Mouse (Mus musculus): ENCODE measurements around the gene Timp4. TPM values are rescaled to one million over a fixed set of nuclear protein-coding genes. Genes with fewer than 3 reads are reported as not detected.
A peak's percentile ranks its signal among the peaks of the same experiment; 100 is the strongest.

The Timp4 gene
- polyA plus RNA-seq, 1 experiment from 2014 or later, result 31.5 TPM

DNA sequence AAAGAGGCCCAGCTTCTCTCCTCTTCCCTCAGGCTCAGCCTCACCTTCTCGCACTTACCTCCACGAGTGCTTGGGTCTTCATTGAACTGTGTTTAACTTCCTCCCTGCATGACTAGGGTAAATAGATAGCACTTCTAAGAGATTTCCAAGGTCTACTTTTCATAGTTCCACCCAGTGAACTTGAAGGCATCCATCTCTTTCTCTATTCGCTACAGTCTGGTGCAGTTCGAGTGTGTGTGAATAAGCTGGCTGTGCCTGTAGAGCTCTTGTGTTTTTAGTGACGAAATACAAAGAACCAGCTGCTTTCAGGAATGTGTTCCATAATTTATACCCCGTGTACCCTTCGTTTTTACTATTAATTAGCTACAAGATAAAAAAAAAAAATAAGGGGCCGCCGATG is 22.7 kb upstream of the Timp4 start:
- 56% methylated on average over 9 of the region's 9 CpGs for WGBS
- Histone ChIP-seq H3K4me2 (no peak overlapping the region), H3K9me3 (replicated peaks) (no peaks in the 10 kb centered on the region), H3K9ac (replicated peaks) (no peak overlapping the region), H3K27me3 (replicated peaks) (no peaks in the 10 kb centered on the region), H3K4me1 (peaks cover 2% of the 10 kb centered on the region; the same call in 1 of the 2 replicates), H3K4me3 (replicated peaks) (no peak overlapping the region), H3K36me3 (0 out of 2 replicates have a peak, but pooled peaks cover 3% of the 10 kb centered on the region), H3K27ac (replicated peaks) (no peak overlapping the region)
- ATAC-seq (ENCODE audit: low FRiP score), result no peak

DNA sequence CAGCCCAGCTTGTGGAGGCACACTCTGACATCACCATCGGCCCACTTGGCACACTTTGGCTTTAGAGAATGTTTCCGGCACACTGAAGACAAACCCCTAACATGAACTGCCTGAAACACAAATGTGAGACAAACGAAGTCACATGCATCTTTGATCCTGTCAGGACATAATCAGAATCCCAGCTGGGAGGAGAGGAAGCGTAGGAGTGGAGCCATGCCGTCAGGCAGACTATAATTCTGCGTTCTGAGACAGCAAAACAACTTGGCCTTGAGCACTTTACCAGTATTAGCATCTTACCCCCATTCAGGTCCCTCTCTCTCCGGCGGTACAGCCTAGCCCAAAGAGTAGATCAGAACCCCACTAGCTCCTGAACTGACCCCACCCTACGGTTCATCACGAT is 21.3 kb upstream of the Timp4 start:
- H3K9ac ChIP-seq (replicated peaks), result no peak overlapping the region
- H3K36me3 ChIP-seq, result 0 out of 2 replicates have a peak, but pooled peaks cover 3% of the 10 kb centered on the region
- peaks cover 2% of the 10 kb centered on the region; the same call in 1 of the 2 replicates for H3K4me1 ChIP-seq
- H3K4me2 ChIP-seq, result no peak overlapping the region
- WGBS, result 84% methylated on average over 10 of the region's 10 CpGs
- H3K27me3 ChIP-seq (replicated peaks), result no peaks in the 10 kb centered on the region
- H3K9me3 ChIP-seq (replicated peaks), result no peaks in the 10 kb centered on the region
- H3K27ac ChIP-seq (replicated peaks), result no peak overlapping the region
- H3K4me3 ChIP-seq (replicated peaks), result no peak overlapping the region
- ATAC-seq (ENCODE audit: low FRiP score), result no peak

DNA sequence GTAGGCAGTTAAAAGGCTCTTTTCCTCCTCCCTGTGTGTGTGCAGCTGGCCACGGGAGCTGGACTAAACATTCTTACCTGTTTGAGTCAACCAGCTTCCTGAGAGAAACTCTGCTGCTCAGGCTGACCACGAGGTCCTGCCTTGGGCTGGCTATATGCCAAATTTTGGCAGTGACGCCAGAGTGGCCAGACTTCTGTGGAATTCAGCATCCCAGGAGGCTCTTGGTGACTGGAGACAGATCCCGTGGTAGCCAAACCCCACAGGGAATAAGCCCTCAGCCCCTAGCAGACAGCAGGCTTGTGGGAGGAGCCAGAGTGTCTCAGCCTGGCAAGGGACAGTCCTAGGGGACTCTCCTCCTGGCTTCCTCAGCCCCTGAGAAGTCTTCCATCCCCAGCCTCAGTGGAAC is 19.9 kb upstream of the Timp4 start:
- Histone ChIP-seq H3K36me3 (0 out of 2 replicates have a peak, but pooled peaks cover 3% of the 10 kb centered on the region), H3K9ac (replicated peaks) (no peak overlapping the region), H3K4me3 (replicated peaks) (no peak overlapping the region), H3K9me3 (replicated peaks) (no peaks in the 10 kb centered on the region), H3K4me2 (no peak overlapping the region), H3K4me1 (peaks cover 2% of the 10 kb centered on the region; the same call in 1 of the 2 replicates), H3K27ac (replicated peaks) (no peak overlapping the region), H3K27me3 (replicated peaks) (no peaks in the 10 kb centered on the region)
- no peak for ATAC-seq (ENCODE audit: low FRiP score)
- WGBS, result 27% methylated on average over 4 of the region's 4 CpGs

DNA sequence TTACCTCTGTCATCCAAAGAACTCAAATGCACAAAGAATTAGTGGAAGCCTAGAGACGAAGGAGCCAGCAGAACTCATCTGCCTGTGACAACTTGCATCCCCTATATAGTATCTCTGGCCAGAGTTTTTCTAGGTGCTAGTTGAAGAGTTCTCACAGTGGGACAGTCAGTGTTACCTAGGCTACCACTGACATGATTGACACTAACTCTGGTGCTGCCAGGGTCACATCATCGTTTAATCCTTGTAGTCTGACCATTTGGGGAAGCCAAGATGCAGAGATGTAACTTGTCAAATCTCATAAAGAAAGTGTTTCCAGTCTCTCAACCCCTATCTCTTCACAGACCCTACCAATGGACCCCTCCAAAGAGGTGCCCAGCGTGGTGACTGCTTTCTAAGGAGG is 19.3 kb upstream of the Timp4 start:
- H3K9me3 ChIP-seq (replicated peaks), result no peaks in the 10 kb centered on the region
- peaks cover 2% of the 10 kb centered on the region; the same call in 1 of the 2 replicates for H3K4me1 ChIP-seq
- ATAC-seq (ENCODE audit: low FRiP score), result no peak
- no peak overlapping the region for H3K27ac ChIP-seq (replicated peaks)
- 0 out of 2 replicates have a peak, but pooled peaks cover 3% of the 10 kb centered on the region for H3K36me3 ChIP-seq
- no peak overlapping the region for H3K4me3 ChIP-seq (replicated peaks)
- no peaks in the 10 kb centered on the region for H3K27me3 ChIP-seq (replicated peaks)
- H3K4me2 ChIP-seq, result no peak overlapping the region
- WGBS, result 73% methylated on average over 3 of the region's 3 CpGs
- H3K9ac ChIP-seq (replicated peaks), result no peak overlapping the region

DNA sequence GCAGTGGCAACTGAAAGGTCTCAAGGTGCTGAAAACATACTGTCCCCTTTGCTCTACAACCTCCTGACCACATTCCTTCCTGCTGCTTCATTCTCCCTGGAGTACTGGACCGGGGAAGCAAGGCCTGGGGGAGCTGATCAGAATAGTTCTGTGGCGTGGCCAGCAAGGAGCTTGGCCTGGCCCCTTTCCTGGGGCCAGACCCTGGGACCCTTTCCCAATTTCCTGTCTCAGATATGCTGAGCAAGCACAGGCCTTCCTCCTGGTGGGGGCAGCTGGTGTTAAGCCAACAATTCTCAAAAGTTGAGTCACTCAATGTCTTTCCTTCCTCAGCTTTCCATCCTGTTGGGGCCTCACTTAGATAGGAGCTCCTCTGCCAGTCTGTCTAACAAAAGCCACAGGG is 18.1 kb upstream of the Timp4 start:
- H3K36me3 ChIP-seq, result peaks cover 10% of the 10 kb centered on the region
- no peak for ATAC-seq (ENCODE audit: low FRiP score)
- 76% methylated on average over 2 of the region's 2 CpGs for WGBS
- no peak overlapping the region for H3K27ac ChIP-seq (replicated peaks)
- no peak overlapping the region for H3K4me3 ChIP-seq (replicated peaks)
- no peaks in the 10 kb centered on the region for H3K27me3 ChIP-seq (replicated peaks)
- H3K9me3 ChIP-seq (replicated peaks), result no peaks in the 10 kb centered on the region
- H3K4me2 ChIP-seq, result no peak overlapping the region
- peaks cover 2% of the 10 kb centered on the region; the same call in 1 of the 2 replicates for H3K4me1 ChIP-seq
- no peak overlapping the region for H3K9ac ChIP-seq (replicated peaks)

GRCm38 (mm10) chr6:115269561-115269960 is 17.6 kb upstream of the Timp4 start:
- no peak overlapping the region for H3K4me3 ChIP-seq (replicated peaks)
- no peaks in the 10 kb centered on the region for H3K9me3 ChIP-seq (replicated peaks)
- no peak overlapping the region for H3K9ac ChIP-seq (replicated peaks)
- peaks cover under 1% of the 10 kb centered on the region; the same call in 1 of the 2 replicates for H3K4me1 ChIP-seq
- peaks cover 12% of the 10 kb centered on the region for H3K36me3 ChIP-seq
- no peak overlapping the region for H3K4me2 ChIP-seq
- H3K27ac ChIP-seq (replicated peaks), result no peak overlapping the region
- WGBS, result 83% methylated on average over 5 of the region's 5 CpGs
- no peak for ATAC-seq (ENCODE audit: low FRiP score)
- no peaks in the 10 kb centered on the region for H3K27me3 ChIP-seq (replicated peaks)

DNA sequence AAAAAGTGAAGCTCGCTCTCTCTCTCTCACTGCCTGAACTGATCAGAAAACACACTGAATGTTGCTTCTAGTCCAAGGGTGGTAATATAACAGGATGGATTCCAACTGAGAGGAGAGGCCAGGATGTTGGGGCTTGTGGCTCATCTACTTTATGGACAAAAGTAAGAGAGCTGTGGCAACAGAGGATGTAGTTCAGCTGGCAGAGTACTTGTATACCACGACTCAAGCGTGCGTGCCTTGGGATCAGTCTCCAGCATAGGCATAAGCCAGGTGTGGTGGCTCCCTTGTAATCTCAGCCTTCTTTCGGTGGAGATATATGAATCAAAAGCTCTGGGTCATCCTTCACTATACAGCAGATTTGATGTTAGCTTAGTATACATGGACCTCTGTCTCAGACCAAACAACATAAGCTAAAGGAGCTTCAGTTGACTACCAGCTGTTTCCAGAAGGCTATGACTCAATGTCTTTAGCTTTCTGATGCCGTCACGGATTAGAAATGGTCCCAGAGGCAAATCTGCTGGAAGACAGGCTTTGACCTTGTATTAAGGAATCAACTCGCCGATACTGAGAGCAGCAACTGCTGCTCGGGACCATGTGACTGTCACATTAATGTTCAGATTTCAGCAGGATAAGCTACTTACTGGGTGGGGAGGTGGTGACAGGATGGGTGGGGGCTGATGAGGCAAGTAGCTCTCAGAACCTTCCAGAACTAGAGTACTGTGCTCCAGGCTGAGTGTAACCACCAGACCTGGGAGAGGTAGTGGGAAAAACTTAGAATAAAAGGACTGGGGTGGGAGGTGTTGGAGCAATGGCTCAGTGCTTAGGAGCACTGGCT is 16.8 kb upstream of the Timp4 start:
- Histone ChIP-seq H3K36me3 (peaks cover 16% of the 10 kb centered on the region), H3K4me3 (replicated peaks) (no peak overlapping the region), H3K27ac (replicated peaks) (no peak overlapping the region), H3K27me3 (replicated peaks) (no peaks in the 10 kb centered on the region), H3K4me2 (no peak overlapping the region), H3K4me1 (no peaks in the 10 kb centered on the region), H3K9ac (replicated peaks) (no peak overlapping the region), H3K9me3 (replicated peaks) (no peaks in the 10 kb centered on the region)
- 90% methylated on average over 10 of the region's 10 CpGs for WGBS
- no peak for ATAC-seq (ENCODE audit: low FRiP score)

- WGBS, result 56% methylated on average over 2 of the region's 2 CpGs
- H3K4me1 ChIP-seq, result no peaks in the 10 kb centered on the region
- ATAC-seq (ENCODE audit: low FRiP score), result peak; percentile 88
These were observed 15.9 kb upstream of the Timp4 start for GRCm38 (mm10) chr6:115267916-115268315.

GRCm38 (mm10) chr6:115266791-115267190 is 14.8 kb upstream of the Timp4 start:
- Histone ChIP-seq H3K36me3 (peaks cover 31% of the 10 kb centered on the region), H3K4me1 (no peaks in the 10 kb centered on the region), H3K9me3 (replicated peaks) (no peaks in the 10 kb centered on the region), H3K4me2 (no peak overlapping the region), H3K27me3 (replicated peaks) (no peaks in the 10 kb centered on the region), H3K9ac (replicated peaks) (no peak overlapping the region), H3K27ac (replicated peaks) (no peak overlapping the region), H3K4me3 (replicated peaks) (no peak overlapping the region)
- WGBS, result 88% methylated on average over 5 of the region's 5 CpGs
- no peak for ATAC-seq (ENCODE audit: low FRiP score)

More at GRCm38 (mm10) chr6:115267916-115268315, 15.9 kb upstream of the Timp4 start:
- Histone ChIP-seq H3K27me3 (replicated peaks) (no peaks in the 10 kb centered on the region), H3K9ac (replicated peaks) (no peak overlapping the region), H3K4me3 (replicated peaks) (no peak overlapping the region), H3K36me3 (peaks cover 24% of the 10 kb centered on the region), H3K4me2 (no peak overlapping the region), H3K9me3 (replicated peaks) (no peaks in the 10 kb centered on the region), H3K27ac (replicated peaks) (no peak overlapping the region)

DNA sequence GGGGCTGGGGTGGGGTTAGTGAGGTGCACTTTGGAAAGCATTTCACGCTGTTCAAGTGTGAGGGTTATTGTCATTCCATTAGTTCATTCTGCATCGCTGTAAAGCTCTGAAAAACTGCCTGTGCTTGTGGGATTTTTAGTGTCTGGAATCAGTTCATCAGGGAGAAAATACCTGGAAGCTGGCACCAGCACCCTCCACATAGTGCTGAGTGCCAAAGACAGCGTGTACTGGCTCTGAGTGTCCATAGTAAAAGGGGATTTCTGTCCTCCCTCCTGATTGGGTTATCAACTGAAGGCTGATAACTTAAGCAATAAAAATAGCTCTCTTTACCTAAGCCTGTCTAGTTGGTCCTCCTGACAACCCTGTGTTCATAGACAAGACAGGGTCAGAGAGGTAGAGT is 8.5 kb upstream of the Timp4 start:
- Histone ChIP-seq H3K9ac (replicated peaks) (no peak overlapping the region), H3K4me3 (replicated peaks) (no peak overlapping the region), H3K4me1 (no peaks in the 10 kb centered on the region), H3K27ac (replicated peaks) (no peak overlapping the region), H3K27me3 (replicated peaks) (no peaks in the 10 kb centered on the region), H3K4me2 (no peak overlapping the region), H3K9me3 (replicated peaks) (no peaks in the 10 kb centered on the region), H3K36me3 (peaks cover 30% of the 10 kb centered on the region)
- ATAC-seq (ENCODE audit: low FRiP score), result no peak
- WGBS, result 79% methylated on average over 3 of the region's 3 CpGs

- Histone ChIP-seq H3K4me1 (peaks cover 6% of the 10 kb centered on the region), H3K4me2 (no peak overlapping the region), H3K36me3 (0 out of 2 replicates have a peak, but pooled peaks cover 8% of the 10 kb centered on the region), H3K27me3 (replicated peaks) (no peaks in the 10 kb centered on the region), H3K4me3 (replicated peaks) (no peak overlapping the region), H3K9me3 (replicated peaks) (no peaks in the 10 kb centered on the region), H3K9ac (replicated peaks) (no peak overlapping the region), H3K27ac (replicated peaks) (no peak overlapping the region)
- WGBS, result 84% methylated on average over 3 of the region's 3 CpGs
- ATAC-seq (ENCODE audit: low FRiP score), result no peak
These were observed 3.2 kb upstream of the Timp4 start for GRCm38 (mm10) chr6:115255171-115255570.

GRCm38 (mm10) chr6:115251531-115251985 is 447 bp downstream of the Timp4 start:
- Histone ChIP-seq H3K4me2 (peak overlapping the region; percentile 45), H3K9me3 (replicated peaks) (no peaks in the 10 kb centered on the region), H3K27me3 (replicated peaks) (no peaks in the 10 kb centered on the region), H3K36me3 (peaks cover 18% of the 10 kb centered on the region; the same call in 1 of the 2 replicates), H3K27ac (replicated peaks) (peak overlapping the region; percentile 81), H3K4me1 (peaks cover 6% of the 10 kb centered on the region), H3K9ac (replicated peaks) (no peak overlapping the region), H3K4me3 (replicated peaks) (peak overlapping the region; percentile 24)
- peak; percentile 81 for ATAC-seq (ENCODE audit: low FRiP score)
- WGBS, result 2% methylated on average over 13 of the region's 13 CpGs

All from neural tube, embryonic 15.5 days (tissue).